Mouse (Mus musculus) heart, embryonic 12.5 days (tissue): ENCODE measurements around the gene Lhb. TPM values are rescaled to one million over a fixed set of nuclear protein-coding genes. Genes with fewer than 3 reads are reported as not detected.
"Not testable (repeated sequence)": the region's sequence is repeated elsewhere in the genome, so short reads cannot be mapped to it uniquely, and the experiment has no call there.

Experiments used
- ATAC-seq: fragments of 200-750 bp; cut with Nextera tagmentation; 2 replicates; pipeline ENCODE4 v1.8.0; 2017; ENCODE audit warnings: moderate TSS enrichment, moderate library complexity; ENCODE audit not compliant: insufficient number of reproducible peaks, low FRiP score
- H3K27ac ChIP-seq: fragments of 300-500 bp; sonication (generic); 2 replicates; pipeline ENCODE4 v1.5.1; 2016; ENCODE audit warnings: mild to moderate bottlenecking, moderate library complexity; ENCODE audit not compliant: poor library complexity, severe bottlenecking
- H3K27me3 ChIP-seq: fragments of 300-500 bp; sonication (generic); replicated peaks from 2 replicates; pipeline ENCODE4 v1.6.1; 2016; ENCODE audit warnings: mild to moderate bottlenecking, moderate library complexity
- H3K36me3 ChIP-seq: fragments of 300-500 bp; sonication (generic); 2 replicates; pipeline ENCODE4 v1.6.1; 2016; ENCODE audit warnings: mild to moderate bottlenecking, moderate library complexity
- H3K4me1 ChIP-seq: fragments of 300-500 bp; sonication (generic); replicated peaks from 2 replicates; pipeline ENCODE4 v1.6.1; 2016; ENCODE audit warnings: mild to moderate bottlenecking
- H3K4me2 ChIP-seq: fragments of 300-500 bp; sonication (generic); 2 replicates; pipeline ENCODE4 v1.6.1; 2016; ENCODE audit warnings: mild to moderate bottlenecking, moderate library complexity
- H3K4me3 ChIP-seq: fragments of 300-500 bp; sonication (generic); 2 replicates; pipeline ENCODE4 v1.5.1; 2016; ENCODE audit warnings: mild to moderate bottlenecking
- H3K9ac ChIP-seq: fragments of 300-500 bp; sonication (generic); 2 replicates; pipeline ENCODE4 v1.6.1; 2016; ENCODE audit warnings: mild to moderate bottlenecking, moderate library complexity
- H3K9me3 ChIP-seq: fragments of 300-500 bp; sonication (generic); replicated peaks from 2 replicates; pipeline ENCODE4 v1.6.1; 2016; ENCODE audit warnings: mild to moderate bottlenecking, moderate library complexity
- WGBS: fragments of 180-500 bp; shearing (Covaris S2); methylation state at CpG from one replicate; pipeline ENCODE4 v1.1.7; 2016; 5-methylcytosine and 5-hydroxymethylcytosine counted together
- polyA plus RNA-seq: library from polyadenylated mRNA; unstranded; fragments of >200 nt; fragmentation: Nextera tagmentation; extraction: Ambion mirVana; gene quantifications from 2 replicates; pipeline ENCODE4 v1.2.1, GENCODE M21; 2016

Gene Lhb
- polyA plus RNA-seq, 1 experiment from 2014 or later, result not detected

- peak; percentile 14; the same call in 1 of the 2 replicates for ATAC-seq
- peak overlapping the region; percentile 67 for H3K27ac ChIP-seq
- H3K4me1 ChIP-seq, result peaks cover 47% of the 10 kb centered on the region
- H3K9ac ChIP-seq, result peak overlapping the region; percentile 89
- H3K36me3 ChIP-seq, result peaks cover 72% of the 10 kb centered on the region
- no peaks in the 10 kb centered on the region for H3K27me3 ChIP-seq
- H3K9me3 ChIP-seq, result no peaks in the 10 kb centered on the region
- peak overlapping the region; percentile 75 for H3K4me3 ChIP-seq
- H3K4me2 ChIP-seq, result peak overlapping the region; percentile 93
- 55% methylated on average over 10 of the region's 10 CpGs for WGBS
Observed at GRCm38 (mm10) chr7:45457204-45458060, 36.8 kb downstream of the Lhb start.

DNA sequence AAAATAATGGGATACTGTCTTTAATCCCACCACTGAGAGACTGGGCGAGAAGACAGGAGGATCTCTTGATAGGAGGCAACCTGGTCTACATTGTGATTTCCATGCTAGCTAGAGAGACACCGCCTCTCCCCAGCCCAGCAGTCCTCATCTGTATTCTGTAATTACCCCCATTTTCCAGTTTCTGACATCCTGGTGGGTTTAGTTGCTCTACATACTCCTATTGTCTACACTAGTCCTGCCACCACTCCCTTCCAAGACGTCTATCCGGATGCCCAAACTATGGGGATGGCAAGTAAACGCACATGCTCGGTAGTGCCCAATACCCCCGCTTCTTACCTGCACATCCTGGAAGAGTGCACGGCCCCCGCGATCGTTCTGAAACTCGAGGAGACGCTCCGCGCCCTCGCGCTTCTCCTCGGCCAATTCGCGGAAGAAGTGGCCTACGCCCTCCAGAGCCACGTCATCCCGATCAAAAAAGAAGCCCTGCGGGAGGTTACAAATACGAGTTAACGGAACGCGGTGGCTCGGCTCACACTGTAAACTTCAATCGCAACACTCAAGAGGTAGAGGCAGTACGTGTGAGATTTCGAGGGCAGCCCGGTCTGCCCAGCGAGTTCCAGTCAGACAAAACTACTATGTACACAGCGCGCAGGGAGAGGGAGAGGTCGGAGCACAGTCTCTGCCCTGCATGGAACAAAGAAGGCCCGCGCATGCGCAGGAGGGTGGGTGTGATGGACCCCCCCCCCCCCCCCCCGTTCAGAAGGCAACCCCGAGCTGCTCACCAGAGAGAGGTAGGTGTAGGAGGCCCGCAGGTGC, 38.3 kb downstream of the Lhb start:
- peak overlapping the region; percentile 75 for H3K4me3 ChIP-seq
- WGBS, result under 1% methylated on average over 42 of the region's 43 CpGs
- peak overlapping the region; percentile 89 for H3K9ac ChIP-seq
- no peaks in the 10 kb centered on the region for H3K27me3 ChIP-seq
- peak; percentile 63 for ATAC-seq
- no peaks in the 10 kb centered on the region for H3K9me3 ChIP-seq
- H3K4me2 ChIP-seq, result peak overlapping the region; percentile 93
- peak overlapping the region; percentile 90 for H3K27ac ChIP-seq
- peaks cover 47% of the 10 kb centered on the region for H3K4me1 ChIP-seq
- peaks cover 73% of the 10 kb centered on the region for H3K36me3 ChIP-seq

DNA sequence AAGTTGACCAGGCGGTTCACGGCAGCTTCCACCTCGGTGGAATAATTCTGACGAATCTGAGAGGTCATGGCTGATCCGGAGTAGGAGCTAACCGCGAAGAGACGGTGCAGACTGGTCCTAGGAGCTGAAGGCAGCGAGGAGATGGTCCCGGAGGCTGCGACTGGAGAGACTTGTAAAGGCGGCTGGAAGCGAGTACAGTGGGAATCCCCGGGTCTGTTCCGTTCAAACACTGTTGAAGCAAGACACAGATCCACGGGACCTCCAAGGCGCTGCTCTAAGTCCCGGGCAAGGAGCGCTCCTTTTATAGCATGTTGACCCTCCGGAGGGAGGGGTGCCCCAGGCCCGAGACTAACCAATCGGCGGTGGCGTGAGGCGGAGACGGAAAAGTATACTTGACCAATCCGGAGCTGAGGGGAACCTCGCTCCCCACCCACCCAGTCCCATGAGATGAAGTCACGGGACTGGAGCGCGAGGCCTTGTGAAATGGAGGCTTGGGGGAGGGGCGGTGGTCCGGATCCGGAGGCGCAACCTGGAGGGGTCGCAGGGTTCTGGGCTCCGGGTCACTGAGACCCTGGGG, 39.0 kb downstream of the Lhb start, which contains the start of gene Ftl1:
TSS of gene Ftl1 (minus strand) at position 321 of the 577 bp plus-strand sequence.
- H3K9me3 ChIP-seq, H3K27me3 ChIP-seq: not testable (repeated sequence)
- Histone ChIP-seq H3K4me3 (peak within 1 kb of the TSS; percentile 75), H3K4me1 (peaks cover 47% of the 10 kb centered on the region), H3K36me3 (peaks cover 73% of the 10 kb centered on the region), H3K27ac (peak within 1 kb of the TSS; percentile 90), H3K4me2 (peak within 1 kb of the TSS; percentile 93), H3K9ac (peak within 1 kb of the TSS; percentile 89)
- WGBS, result under 1% methylated on average over 31 of the region's 37 CpGs
- ATAC-seq, result peak; percentile 94

- WGBS, result 71% methylated on average over 7 of the region's 7 CpGs
- H3K4me1 ChIP-seq, result peaks cover 51% of the 10 kb centered on the region
Observed at GRCm38 (mm10) chr7:45460377-45460776, 39.8 kb downstream of the Lhb start.

GRCm38 (mm10) chr7:45460860-45461314, 40.3 kb downstream of the Lhb start:
- H3K27me3 ChIP-seq, result no peaks in the 10 kb centered on the region
- 8% methylated on average over 13 of the region's 13 CpGs for WGBS
- ATAC-seq, result peak; percentile 75
- H3K9ac ChIP-seq, result peak overlapping the region; percentile 64
- peak overlapping the region; percentile 86 for H3K27ac ChIP-seq
- peak overlapping the region; percentile 75 for H3K4me3 ChIP-seq
- H3K4me1 ChIP-seq, result peaks cover 56% of the 10 kb centered on the region
- H3K9me3 ChIP-seq, result no peaks in the 10 kb centered on the region
- peaks cover 68% of the 10 kb centered on the region for H3K36me3 ChIP-seq
- H3K4me2 ChIP-seq, result peak overlapping the region; percentile 72

More at GRCm38 (mm10) chr7:45460377-45460776, 39.8 kb downstream of the Lhb start:
- H3K4me2 ChIP-seq, result peak overlapping the region; percentile 72
- H3K27ac ChIP-seq, result peak overlapping the region; percentile 86
- H3K9ac ChIP-seq, result peak overlapping the region; percentile 64
- H3K36me3 ChIP-seq, result peaks cover 73% of the 10 kb centered on the region
- no peaks in the 10 kb centered on the region for H3K27me3 ChIP-seq
- no peak for ATAC-seq
- peak overlapping the region; percentile 75 for H3K4me3 ChIP-seq
- no peaks in the 10 kb centered on the region for H3K9me3 ChIP-seq

GRCm38 (mm10) chr7:45461326-45461725, 40.7 kb downstream of the Lhb start:
- H3K4me3 ChIP-seq, result peak overlapping the region; percentile 75

DNA sequence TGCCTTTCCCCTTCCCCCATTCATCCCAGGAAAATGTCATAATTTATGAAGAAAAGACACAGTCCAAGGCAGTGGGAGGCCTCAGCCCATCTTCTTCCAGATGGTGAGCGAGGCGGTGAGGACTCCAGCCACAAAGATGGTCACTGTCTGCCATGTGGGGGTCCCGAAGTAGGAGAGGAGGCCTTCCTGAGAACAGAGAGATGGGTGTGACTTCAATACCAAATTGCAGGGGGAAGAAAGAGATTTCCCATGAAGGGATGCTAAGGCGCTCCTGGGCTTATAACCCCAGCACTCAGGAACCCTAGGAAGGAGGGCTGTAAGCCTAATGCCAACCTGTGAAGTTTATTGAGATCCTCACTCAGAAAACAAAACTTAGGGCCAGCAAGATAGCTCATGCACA, 41.2 kb downstream of the Lhb start:
- ATAC-seq, result no peak
- Histone ChIP-seq H3K27me3 (no peaks in the 10 kb centered on the region), H3K27ac (peak overlapping the region; percentile 86), H3K9me3 (no peaks in the 10 kb centered on the region), H3K4me3 (no peak overlapping the region), H3K4me2 (0 out of 2 replicates have a peak overlapping the region, but pooled peaks have one; percentile 72), H3K9ac (no peak overlapping the region), H3K4me1 (peaks cover 52% of the 10 kb centered on the region), H3K36me3 (peaks cover 60% of the 10 kb centered on the region)
- 88% methylated on average over 4 of the region's 4 CpGs for WGBS

More at GRCm38 (mm10) chr7:45461326-45461725, 40.7 kb downstream of the Lhb start:
- Histone ChIP-seq H3K4me1 (peaks cover 56% of the 10 kb centered on the region), H3K27me3 (no peaks in the 10 kb centered on the region), H3K36me3 (peaks cover 64% of the 10 kb centered on the region), H3K9me3 (no peaks in the 10 kb centered on the region), H3K4me2 (peak overlapping the region; percentile 72), H3K9ac (peak overlapping the region; percentile 64; the same call in 1 of the 2 replicates), H3K27ac (peak overlapping the region; percentile 86)
- peak; percentile 5; the same call in 1 of the 2 replicates for ATAC-seq
- WGBS, result 58% methylated on average over 5 of the region's 5 CpGs

DNA sequence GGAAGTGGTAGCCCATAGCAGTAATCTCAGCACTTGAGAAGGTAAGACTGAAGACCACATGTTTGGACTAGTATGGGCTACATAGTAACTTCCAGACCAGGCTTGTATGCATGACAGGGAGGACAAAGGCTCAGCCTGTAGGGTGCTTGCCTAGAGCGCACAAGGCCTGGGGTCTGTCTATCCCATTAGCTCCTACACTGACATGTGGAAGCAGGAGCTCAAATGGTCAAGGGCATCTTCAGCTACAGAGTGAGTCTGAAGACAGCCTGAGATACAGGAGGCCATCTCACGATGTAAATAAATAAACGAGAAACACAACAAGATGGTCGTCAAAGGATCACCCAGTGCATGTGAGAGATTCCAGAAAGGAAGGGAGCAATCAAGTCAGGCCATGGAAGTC, 41.7 kb downstream of the Lhb start:
- Histone ChIP-seq H3K9ac (no peak overlapping the region), H3K4me3 (no peak overlapping the region), H3K27me3 (no peaks in the 10 kb centered on the region), H3K9me3 (no peaks in the 10 kb centered on the region), H3K4me1 (peaks cover 50% of the 10 kb centered on the region), H3K36me3 (peaks cover 55% of the 10 kb centered on the region), H3K27ac (no peak overlapping the region), H3K4me2 (no peak overlapping the region)
- no peak for ATAC-seq
- 88% methylated on average over 4 of the region's 4 CpGs for WGBS

GRCm38 (mm10) chr7:45462868-45463267, 42.2 kb downstream of the Lhb start:
- WGBS, result 79% methylated on average over 4 of the region's 4 CpGs
- ATAC-seq, H3K9ac ChIP-seq, H3K27ac ChIP-seq, H3K27me3 ChIP-seq, H3K4me3 ChIP-seq, H3K9me3 ChIP-seq, H3K4me2 ChIP-seq: not testable (repeated sequence)
- Histone ChIP-seq H3K4me1 (peaks cover 46% of the 10 kb centered on the region), H3K36me3 (peaks cover 50% of the 10 kb centered on the region)

GRCm38 (mm10) chr7:45463987-45464778, 43.6 kb downstream of the Lhb start:
- Histone ChIP-seq H3K9me3 (no peaks in the 10 kb centered on the region), H3K4me1 (peaks cover 40% of the 10 kb centered on the region), H3K27me3 (no peaks in the 10 kb centered on the region), H3K27ac (no peak overlapping the region), H3K4me3 (no peak overlapping the region), H3K9ac (no peak overlapping the region), H3K36me3 (peaks cover 41% of the 10 kb centered on the region), H3K4me2 (no peak overlapping the region)
- 94% methylated on average over 7 of the region's 7 CpGs for WGBS
- ATAC-seq, result no peak
